Mouse (Mus musculus): ENCODE results near the gene Tmem200a.

Tmem200a gene

GRCm38 (mm10) chr10:26078521-26079142 is at the start of gene Tmem200a:
Gene Tmem200a (minus strand): TSS chr10:26079052.
- DNase-seq, result peak; percentile 83 to 87

GRCm38 (mm10) chr10:26119822-26120183 is 41.0 kb upstream of the Tmem200a start:
- peak; percentile 83 to 91 for DNase-seq

- DNase-seq, result no peak
Measured at GRCm38 (mm10) chr10:26119067-26119821, 40.4 kb upstream of the Tmem200a start.

- DNase-seq, result peak; percentile 15 to 30
Measured at GRCm38 (mm10) chr10:26114409-26114808, 35.6 kb upstream of the Tmem200a start.

GRCm38 (mm10) chr10:26103330-26103982 is 24.6 kb upstream of the Tmem200a start:
- peak; percentile 76 to 81 for DNase-seq

GRCm38 (mm10) chr10:26082081-26082480 is 3.2 kb upstream of the Tmem200a start:
- DNase-seq, result no peak

GRCm38 (mm10) chr10:26079678-26080077 is 826 bp upstream of the Tmem200a start:
- no peak for DNase-seq

GRCm38 (mm10) chr10:26077671-26078481 is 976 bp downstream of the Tmem200a start, which contains the start of gene Gm9767:
Gene Gm9767 (plus strand): TSS chr10:26078255.
- peak; percentile 21 to 22 for DNase-seq

- DNase-seq, result no peak
Measured at GRCm38 (mm10) chr10:26076949-26077348, 1.9 kb downstream of the Tmem200a start.

- peak; percentile 34 to 57 for DNase-seq
Measured at GRCm38 (mm10) chr10:26071986-26072385, 6.9 kb downstream of the Tmem200a start.

GRCm38 (mm10) chr10:26063071-26063470 is 15.8 kb downstream of the Tmem200a start:
- DNase-seq, result no peak

GRCm38 (mm10) chr10:26059662-26060307 is 19.1 kb downstream of the Tmem200a start:
- no peak for DNase-seq

- no peak for DNase-seq
Measured at GRCm38 (mm10) chr10:26051177-26051576, 27.7 kb downstream of the Tmem200a start.

- DNase-seq, result peak; percentile 55 to 77
Measured at GRCm38 (mm10) chr10:26034931-26035330, 43.9 kb downstream of the Tmem200a start.

GRCm38 (mm10) chr10:26018740-26019139 is 60.1 kb downstream of the Tmem200a start:
- DNase-seq, result no peak

- DNase-seq, result no peak
Measured at GRCm38 (mm10) chr10:26014298-26014697, 64.6 kb downstream of the Tmem200a start.

- no peak for DNase-seq
Measured at GRCm38 (mm10) chr10:26008948-26009347, 69.9 kb downstream of the Tmem200a start.

- no peak for DNase-seq
Measured at GRCm38 (mm10) chr10:26005471-26005870, 73.4 kb downstream of the Tmem200a start.

- DNase-seq, result no peak
Measured at GRCm38 (mm10) chr10:26000893-26001292, 78.0 kb downstream of the Tmem200a start.

GRCm38 (mm10) chr10:25999291-25999930 is 79.4 kb downstream of the Tmem200a start:
- peak; percentile 71 to 83 for DNase-seq

- DNase-seq, result no peak
Measured at GRCm38 (mm10) chr10:25984056-25984455, 94.8 kb downstream of the Tmem200a start.

- DNase-seq, result no peak
Measured at GRCm38 (mm10) chr10:25982617-25983016, 96.2 kb downstream of the Tmem200a start.

Measured in cerebellum, postnatal 10 days (tissue).